Mouse (Mus musculus) monocyte, adult 5-6 weeks (primary cell): ENCODE measurements around the gene Gdf5. TPM values are rescaled to one million over a fixed set of nuclear protein-coding genes. Genes with fewer than 3 reads are reported as not detected.

ENCODE experiments used
- ATAC-seq: fragments of 153-309, 156-312 bp; replicated peaks from 2 replicates; pipeline ENCODE4 v1.8.0; 2017; ENCODE audit warnings: mild to moderate bottlenecking; ENCODE audit not compliant: low TSS enrichment, insufficient number of reproducible peaks, severe bottlenecking, poor library complexity, low FRiP score
- total RNA-seq: library from RNA; stranded (forward); fragments of 200-1000, 200-491, 200-594 nt; gene quantifications from 3 replicates; pipeline ENCODE4 v1.2.3, GENCODE M21; 2017

The Gdf5 gene
- not detected in 3 replicates for total RNA-seq

- no peak for ATAC-seq
Observed at GRCm38 (mm10) chr2:155945124-155945523, at the start of gene Gdf5. TSS of gene Gdf5 (minus strand) at chr2:155945367.

DNA sequence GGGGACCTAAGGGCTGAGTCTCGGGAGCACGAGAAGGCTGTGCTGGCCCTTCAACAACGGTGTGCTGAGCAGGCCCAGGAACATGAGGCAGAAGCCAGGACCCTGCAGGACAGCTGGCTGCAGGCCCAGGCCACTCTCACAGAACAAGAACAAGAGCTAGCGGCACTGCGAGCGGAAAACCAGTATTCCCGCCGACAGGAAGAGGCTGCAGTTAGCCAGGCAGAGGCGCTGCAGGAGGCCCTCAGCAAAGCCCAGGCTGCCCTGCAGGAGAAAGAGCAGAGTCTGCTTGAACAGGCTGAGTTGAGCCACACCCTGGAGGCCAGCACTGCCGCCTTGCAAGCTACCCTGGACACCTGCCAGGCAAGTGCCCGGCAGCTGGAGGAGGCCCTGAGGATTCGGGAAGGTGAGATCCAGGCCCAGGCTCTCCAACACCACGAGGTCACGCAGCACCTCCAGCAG lies 46.7 kb upstream of the Gdf5 start:
- ATAC-seq: no peak

GRCm38 (mm10) chr2:155991151-155991550 lies 46.0 kb upstream of the Gdf5 start:
- no peak for ATAC-seq

GRCm38 (mm10) chr2:155989085-155989484 lies 43.9 kb upstream of the Gdf5 start:
- ATAC-seq: no peak

DNA sequence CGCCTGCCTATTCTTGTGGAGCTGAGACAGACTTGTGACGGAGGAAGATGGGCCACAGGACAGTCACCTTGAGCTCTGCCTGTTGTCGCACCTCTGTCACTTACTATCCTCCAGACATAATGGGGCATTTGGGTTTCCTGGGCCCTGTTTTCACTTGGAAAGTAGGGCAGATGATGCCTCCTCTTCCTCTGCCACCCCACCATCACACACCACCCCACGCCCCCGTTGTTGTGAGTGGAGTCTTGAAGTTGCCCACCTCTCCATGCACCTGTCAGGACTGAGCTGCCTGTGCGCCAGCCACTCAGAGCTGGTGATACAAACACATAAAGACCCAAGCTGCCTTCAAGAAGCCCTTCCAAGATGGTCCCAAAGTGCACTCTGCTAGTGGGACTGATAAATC lies 42.0 kb upstream of the Gdf5 start:
- no peak for ATAC-seq

GRCm38 (mm10) chr2:155985776-155986175 lies 40.6 kb upstream of the Gdf5 start:
- ATAC-seq: no peak

- ATAC-seq: peak; percentile 92
Observed at GRCm38 (mm10) chr2:155979328-155979991, 34.3 kb upstream of the Gdf5 start.

- ATAC-seq: no peak
Observed at GRCm38 (mm10) chr2:155974087-155974731, 29.0 kb upstream of the Gdf5 start.

DNA sequence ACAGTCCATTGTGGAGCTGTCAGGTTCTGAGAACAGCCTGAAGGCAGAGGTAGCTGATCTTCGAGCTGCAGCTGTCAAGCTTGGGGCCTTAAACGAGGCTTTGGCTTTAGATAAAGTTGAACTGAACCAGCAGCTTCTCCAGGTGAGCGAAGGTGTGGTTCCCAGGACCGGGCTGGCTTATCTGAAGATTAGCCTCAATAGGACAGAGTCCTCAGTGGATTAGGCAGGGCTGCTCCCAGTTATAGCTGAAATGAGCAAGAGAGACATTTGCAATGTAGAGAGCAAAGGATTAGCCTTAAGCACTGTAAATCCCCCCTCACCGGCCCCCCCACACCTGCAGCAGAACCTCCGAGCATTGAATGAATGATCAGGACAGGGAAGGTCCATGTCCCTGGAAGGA lies 28.2 kb upstream of the Gdf5 start:
- no peak for ATAC-seq

GRCm38 (mm10) chr2:155962991-155963390 lies 17.8 kb upstream of the Gdf5 start:
- ATAC-seq: no peak

DNA sequence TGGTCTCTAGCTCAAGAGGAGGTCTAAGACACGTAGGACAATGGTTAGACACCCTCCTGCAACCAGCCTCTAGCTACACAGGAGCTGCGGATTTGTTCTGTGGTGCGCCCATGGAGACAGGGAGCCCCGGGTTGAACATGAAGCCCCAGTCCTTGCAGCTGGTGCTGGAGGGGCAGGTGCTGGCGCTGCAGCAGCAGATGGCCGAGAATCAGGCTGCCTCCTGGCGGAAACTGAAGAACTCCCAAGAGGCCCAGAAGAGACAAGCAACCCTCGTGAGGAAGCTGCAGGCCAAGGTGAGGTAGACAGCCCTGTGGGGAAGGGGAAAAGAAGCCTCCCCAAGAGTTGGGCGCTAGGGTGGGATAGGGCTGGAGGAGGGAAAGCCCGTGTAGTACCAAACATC lies 16.7 kb upstream of the Gdf5 start:
- no peak for ATAC-seq

GRCm38 (mm10) chr2:155959981-155960380 lies 14.8 kb upstream of the Gdf5 start:
- ATAC-seq: no peak

DNA sequence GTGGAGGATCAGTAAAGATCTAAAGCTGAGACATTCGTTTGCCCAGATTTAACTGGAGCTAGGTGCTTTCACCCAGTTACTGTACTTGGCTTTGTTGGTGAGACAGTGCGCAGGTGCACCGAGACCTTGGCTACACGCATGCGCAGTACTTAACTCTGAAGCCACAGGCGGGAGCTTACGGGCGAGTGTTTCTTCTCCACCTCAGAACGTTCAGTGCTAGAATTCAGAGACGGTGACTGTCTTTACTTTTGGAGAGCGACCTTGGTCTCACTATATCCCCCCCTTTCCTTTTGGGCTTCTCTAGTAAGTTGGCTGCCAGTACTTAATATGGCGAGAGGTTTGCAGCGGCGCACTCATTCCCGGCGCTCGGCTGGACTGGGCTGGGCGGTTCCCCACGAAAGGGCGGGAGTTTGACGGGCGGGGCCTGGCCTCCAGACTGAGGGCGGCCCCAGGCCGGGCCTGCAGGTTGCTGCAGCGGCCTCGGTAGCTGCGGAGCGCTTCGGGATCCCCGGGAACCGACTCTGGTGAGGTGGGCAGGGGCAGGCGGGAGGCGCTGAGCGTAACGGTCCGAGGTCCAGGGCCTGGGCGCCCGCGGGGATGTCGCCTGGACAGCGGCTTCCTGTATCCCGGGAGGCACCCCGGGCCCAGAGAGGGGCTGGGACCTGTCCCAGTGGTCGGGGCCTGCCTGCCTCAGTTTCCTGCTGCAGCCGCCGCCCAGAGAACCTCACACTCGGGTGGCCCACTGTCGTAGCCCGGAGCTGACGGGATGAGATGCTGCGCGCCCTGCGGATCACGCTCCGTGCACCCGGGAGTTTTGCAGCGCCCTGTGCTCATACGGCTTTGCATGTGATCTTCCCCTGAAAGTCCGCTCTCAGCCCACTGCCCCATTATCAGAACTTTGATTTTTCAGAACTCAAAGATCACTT lies 11.2 kb upstream of the Gdf5 start, which contains the start of gene Cep250:
TSS of gene Cep250 (plus strand) at position 325 of the 926 bp plus-strand sequence.
- peak; percentile 91 for ATAC-seq

- ATAC-seq: no peak
Observed at GRCm38 (mm10) chr2:155952006-155952405, 6.8 kb upstream of the Gdf5 start.

DNA sequence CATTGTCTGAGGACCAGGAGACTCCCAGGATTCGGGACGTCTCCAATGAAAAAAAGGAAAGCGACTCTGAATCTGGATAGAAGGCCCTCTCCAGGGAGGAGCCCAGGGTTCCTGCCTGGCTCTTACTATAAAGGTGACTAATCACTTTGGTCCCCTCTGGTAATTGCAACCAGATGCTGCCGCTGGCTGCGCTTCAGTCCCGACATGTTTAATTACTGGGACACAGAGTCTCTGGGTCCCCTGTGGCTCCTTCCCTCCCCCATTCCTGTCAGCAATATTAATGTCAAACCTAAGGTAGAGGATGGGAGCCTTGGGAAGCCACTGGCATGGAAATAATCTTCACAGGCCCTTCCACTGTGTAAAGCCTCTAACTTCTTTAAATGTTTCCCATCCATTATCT lies 4.2 kb upstream of the Gdf5 start:
- no peak for ATAC-seq

- no peak for ATAC-seq
Observed at GRCm38 (mm10) chr2:155947390-155948002, 2.3 kb upstream of the Gdf5 start.

- 0 out of 2 replicates have a peak, but pooled peaks have one; percentile 2 for ATAC-seq
Observed at GRCm38 (mm10) chr2:155946499-155946898, 1.3 kb upstream of the Gdf5 start.

- ATAC-seq: 0 out of 2 replicates have a peak, but pooled peaks have one; percentile 19
Observed at GRCm38 (mm10) chr2:155946069-155946468, 902 bp upstream of the Gdf5 start.

DNA sequence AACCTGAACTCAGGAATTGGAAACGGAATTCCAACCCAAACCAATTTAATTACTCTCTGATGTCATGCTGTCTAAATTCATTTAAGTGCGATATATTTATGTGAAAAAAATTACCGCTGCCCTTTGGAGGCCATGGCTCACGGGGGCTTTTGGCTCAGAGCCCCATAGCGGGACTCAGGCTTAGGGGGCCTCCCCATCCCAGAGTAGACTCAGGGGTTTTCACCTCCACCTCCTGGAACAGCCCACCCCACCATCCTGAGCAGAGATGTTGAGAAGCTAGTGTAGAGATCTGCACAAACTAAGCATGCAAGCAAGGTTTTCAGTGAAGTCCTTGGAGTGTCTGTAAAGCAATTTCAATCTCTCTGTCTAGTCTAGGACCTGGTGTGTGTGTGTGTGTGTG lies 413 bp upstream of the Gdf5 start:
- ATAC-seq: no peak
